Mouse (Mus musculus) granulocyte monocyte progenitor cell, adult 5-6 weeks (primary cell): ENCODE results near the gene Dhcr7. TPM values are rescaled to one million over a fixed set of nuclear protein-coding genes. Genes with fewer than 3 reads are reported as not detected.

Source experiments
- ATAC-seq: replicated peaks from 2 replicates; pipeline ENCODE4 v1.8.0; 2016; ENCODE audit warnings: mild to moderate bottlenecking, moderate TSS enrichment, inconsistent platforms; ENCODE audit not compliant: poor library complexity, severe bottlenecking
- total RNA-seq, 2 experiments: library from RNA; stranded (forward) in 1 of 2; stranded (reverse) in 1 of 2; fragments of 200-712, 200-1000 nt in 1 of 2; fragments of >200 nt in 1 of 2; fragmentation: Nextera tagmentation in 1 of 2; gene quantifications; 2 replicates each; pipeline ENCODE4 v1.2.3; 2014 to 2017

Dhcr7 gene
- total RNA-seq, 2 experiments from 2014 or later, result 15.8 to 16.8 TPM

DNA sequence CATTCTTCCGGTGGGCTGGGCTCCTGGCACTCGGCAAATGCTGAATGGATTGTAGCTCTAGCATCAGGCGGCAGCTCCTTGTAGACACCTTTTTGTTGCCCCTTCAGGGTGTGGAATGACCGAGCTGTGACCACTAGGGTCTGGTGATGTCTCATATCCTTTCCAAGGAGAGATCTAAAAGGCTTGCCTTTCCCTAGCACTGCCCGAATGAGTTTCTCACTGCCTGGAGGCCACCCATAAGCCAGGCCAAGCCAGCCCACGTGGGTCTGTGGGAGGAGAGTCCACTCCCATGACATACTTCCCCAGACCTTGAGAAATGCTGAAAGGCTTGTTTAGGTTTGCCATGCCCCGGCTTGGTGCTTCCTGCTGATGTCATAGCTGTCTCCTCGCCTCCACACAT is 9.3 kb downstream of the Dhcr7 start:
- ATAC-seq, result no peak

DNA sequence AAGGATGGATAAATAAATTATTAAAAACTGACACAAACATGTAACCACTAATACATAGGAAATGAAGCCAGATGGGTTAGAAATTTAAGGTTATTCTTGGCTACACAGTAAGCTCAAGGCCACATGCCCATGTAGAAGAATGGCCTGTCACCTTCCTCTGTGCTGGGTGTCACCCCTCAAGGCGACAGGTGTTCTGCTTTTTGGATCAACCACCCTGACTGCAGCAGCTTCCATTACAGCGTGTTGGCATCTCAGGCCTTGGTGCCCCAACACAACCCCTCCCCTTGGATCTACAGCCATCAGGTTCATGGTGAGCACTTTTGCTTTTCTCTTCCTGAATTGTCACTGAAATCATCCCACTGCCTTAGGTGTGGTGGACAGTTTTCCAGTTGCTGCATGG is 9.7 kb downstream of the Dhcr7 start:
- no peak for ATAC-seq

GRCm38 (mm10) chr7:143833581-143834190 is 10.7 kb downstream of the Dhcr7 start:
- no peak for ATAC-seq

DNA sequence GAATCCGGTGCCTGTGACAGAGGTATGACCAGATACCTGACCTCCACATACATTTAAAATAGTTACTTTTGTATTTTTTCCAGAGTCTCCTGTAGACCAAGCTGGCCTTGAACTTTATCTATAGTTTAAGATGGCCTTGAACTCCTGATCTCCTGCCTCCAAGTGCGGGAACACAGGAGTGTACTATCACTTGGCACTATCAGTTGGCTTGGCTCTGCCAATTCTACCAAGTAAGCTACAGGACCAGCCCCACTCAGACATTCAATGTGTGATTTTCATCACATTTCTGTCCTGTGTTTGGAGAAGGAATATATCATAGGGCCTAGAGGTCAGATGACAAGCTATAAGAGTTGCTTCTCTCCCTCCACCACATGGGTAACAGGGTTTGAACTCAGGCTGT is 11.4 kb downstream of the Dhcr7 start:
- ATAC-seq, result no peak

DNA sequence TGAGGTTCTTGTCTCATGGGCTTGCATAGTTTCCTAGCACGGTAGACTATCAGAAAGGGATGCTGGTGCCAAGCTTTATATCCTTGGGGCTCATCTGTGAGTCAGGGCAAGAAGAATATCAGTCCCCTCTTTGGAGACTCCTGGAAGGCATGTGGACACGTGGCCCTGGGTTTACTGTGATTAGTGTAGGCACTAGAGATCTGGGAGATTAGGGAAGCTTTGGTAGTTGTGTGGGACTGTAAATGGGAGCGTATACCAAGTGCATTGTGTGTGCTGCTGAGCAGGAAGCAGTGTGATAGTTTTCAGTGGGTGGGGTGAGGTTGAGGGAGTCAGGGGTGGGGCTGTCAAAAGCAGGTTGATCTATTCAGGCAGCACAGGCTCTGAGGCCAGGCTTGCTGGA is 12.0 kb downstream of the Dhcr7 start:
- no peak for ATAC-seq

DNA sequence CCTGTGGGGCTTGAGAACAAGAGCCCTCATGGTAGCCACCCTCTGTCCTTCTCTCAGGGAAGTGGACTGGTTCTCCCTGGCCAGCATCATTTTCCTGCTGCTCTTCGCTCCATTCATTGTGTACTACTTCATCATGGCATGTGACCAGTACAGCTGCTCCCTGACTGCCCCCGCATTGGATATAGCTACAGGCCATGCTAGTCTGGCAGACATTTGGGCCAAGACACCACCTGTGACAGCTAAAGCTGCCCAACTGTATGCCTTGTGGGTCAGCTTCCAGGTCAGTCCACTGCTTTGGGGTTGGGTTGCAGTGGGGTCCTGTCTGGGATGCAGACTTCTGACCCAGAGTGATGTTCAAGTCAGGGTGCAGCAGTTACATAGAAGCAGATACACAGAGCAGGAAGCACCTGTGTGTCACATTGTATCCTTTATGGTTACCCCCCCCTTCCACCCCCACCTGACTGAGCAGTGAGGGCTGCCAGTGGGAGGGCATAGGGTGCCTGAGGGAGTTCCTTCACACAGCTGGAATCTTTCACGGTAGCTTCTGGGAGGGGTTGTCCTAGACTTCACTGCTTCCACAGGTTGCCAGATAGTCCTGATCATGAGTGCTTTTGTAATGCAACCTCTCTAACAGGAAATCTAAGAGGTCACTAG is 14.9 kb downstream of the Dhcr7 start:
- ATAC-seq, result no peak

DNA sequence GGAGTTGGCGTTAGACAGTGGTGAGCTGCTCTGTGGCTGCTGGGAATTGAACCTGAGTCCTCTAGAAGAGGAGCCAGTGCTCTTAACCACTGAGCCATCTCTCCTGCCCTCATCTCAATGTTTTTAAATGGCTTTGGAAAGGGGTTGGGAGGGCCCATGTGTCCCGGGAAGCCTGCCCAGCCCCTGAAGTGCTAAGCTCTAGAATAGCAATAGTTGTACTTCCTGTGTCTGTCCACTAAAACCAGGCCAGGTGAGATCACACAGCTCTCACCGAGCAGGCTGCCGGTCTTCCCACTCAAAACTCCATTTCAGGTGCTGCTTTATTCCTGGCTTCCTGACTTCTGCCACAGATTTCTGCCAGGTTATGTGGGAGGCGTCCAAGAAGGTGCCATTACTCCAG is 17.2 kb downstream of the Dhcr7 start:
- ATAC-seq, result no peak

GRCm38 (mm10) chr7:143841301-143841700 is 18.4 kb downstream of the Dhcr7 start:
- ATAC-seq, result no peak

DNA sequence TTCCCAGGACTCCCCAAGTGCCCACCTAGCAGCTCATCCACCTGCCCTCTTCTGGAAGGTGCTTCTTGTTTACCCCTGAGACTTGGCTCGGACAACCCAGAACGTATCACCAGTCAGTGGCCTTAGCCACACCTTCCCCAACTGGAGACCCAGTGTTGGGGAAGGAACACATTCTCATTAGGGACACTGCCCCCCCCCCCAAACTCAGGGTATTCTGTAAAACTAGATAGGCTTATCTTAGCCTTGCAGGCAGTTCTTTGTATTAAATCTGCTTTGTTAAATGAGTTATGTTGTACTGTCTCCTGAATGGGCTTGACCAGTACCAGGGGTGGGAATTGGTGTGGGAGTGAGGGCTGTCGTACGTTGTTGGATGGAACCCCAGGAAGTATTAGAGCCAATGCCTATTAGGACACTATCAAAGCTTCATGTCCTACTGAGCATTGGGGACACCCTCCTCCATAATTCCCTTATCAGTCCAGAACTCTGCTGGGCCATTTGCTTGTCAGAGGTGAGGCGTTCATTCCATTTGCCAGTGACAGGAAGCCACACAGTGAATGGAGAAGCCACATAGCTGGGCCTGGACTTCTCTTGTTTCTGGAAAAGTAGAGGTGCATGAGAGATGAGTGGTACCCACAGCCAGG is 25.3 kb downstream of the Dhcr7 start:
- no peak for ATAC-seq

- no peak for ATAC-seq
Measured at GRCm38 (mm10) chr7:143848768-143849482, 26.0 kb downstream of the Dhcr7 start.

DNA sequence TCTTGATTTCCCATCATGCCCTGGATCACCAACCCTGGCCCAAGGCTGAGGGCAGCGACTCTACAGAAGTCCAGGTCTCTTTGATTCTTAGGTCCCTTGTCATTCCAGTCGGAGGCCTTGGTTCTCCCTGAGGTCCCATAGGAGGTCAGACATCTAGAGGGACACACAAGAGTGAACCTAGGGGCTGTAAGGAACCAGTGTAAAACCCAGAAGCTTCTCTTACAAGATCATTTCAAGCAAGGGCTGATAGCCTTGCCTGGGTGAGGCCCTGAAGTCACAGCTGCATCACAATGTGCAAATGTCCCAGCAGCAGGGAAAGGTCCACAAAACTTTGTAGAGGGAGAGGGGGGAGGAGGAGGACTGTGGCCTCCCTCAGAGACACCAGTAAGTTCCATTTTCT is 43.6 kb downstream of the Dhcr7 start, which contains the start of gene Gm498:
Gm498 (plus strand) TSS at position 301 of the 400 bp plus-strand sequence.
- ATAC-seq, result no peak

DNA sequence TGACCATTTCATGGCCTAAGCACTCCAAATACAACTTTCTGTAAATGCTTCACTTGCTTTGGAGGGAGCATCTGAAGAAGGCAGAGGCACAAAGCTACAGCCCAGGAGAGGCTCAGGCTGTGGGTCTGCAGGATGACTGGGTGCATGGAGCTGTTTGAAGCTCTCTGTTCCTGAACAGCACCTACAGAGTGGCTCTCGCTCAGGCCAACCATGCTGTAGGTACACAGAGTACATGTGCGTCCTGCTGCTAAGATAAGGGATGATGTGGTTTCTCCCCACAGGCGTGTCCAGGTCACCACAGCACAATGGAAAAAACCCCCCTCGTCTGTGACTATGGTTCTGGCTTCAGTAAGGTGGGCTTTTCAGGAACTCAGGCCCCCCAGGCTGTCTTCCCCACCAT is 45.9 kb downstream of the Dhcr7 start:
- ATAC-seq, result no peak

DNA sequence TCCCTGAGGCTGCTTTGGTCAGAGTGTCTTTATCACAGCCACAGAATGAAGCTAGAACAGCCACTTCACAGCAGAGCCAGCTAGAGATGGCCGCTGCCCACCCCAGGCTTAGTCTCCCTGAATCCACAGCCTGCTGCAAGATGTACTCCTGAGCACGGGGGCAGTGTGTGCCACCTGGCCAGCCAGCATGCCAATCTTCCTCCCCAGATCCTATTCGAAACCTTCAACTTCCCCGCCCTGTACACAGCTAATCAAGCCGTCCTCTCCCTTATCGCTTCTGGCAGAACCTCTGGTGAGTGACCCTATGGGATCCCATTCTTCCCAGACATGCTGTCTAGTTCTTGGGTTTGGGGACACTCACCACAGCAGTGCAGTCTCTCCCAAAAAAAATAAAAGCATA is 60.8 kb downstream of the Dhcr7 start:
- no peak for ATAC-seq

DNA sequence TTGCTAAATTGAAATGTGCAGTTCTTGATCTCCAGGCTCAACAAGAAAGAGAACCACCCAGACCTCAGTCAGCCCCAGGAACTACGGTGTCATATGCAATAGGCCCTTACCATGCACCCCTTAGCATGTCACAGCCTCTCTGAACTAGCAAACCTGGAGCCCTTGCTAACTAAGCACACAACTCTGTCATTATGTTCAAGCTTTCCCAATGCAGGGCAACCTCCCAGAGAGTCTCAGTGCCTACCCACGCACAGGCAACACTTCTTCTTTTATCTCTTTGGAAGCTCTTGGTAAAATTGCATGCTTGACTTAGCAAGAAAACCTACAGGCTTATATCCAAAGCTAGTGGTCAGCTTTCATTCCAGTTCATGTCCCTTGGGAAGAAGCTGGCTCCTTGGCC is 68.2 kb downstream of the Dhcr7 start:
- ATAC-seq, result no peak

DNA sequence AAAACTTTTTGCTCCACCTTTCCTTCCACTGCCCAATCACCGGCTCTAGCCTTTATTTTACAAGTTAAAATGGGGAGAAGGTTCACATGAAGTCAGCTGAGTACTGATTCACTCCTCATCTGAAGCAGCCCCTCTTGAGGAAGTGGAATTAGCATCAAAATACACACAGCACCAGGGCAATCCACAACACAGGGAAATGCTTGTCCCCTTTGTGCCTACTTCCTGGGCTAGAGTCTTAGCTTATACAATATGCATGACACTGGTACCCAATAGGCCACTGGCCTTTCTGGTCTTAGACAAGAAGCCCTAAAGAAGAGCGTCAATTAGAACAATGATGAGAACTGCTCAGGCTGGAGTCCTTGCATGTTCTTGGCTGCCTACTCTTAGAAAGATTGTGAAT is 69.4 kb downstream of the Dhcr7 start:
- no peak for ATAC-seq

Other genes starting within 250 kb of the Dhcr7 start
- 34.0 and 35.5 TPM in 2 replicates for gene Cars, start 223.1 kb upstream of the Dhcr7 start, total RNA-seq (2014; fragmentation: Nextera tagmentation)
- gene Cars, start 223.1 kb upstream of the Dhcr7 start, total RNA-seq (2017), result 51.9 and 58.2 TPM in 2 replicates
- gene Tnfrsf26, start 194.4 kb upstream of the Dhcr7 start, total RNA-seq (2014; fragmentation: Nextera tagmentation), result 8.3 and 13.3 TPM in 2 replicates
- 20.4 and 22.5 TPM in 2 replicates for gene Tnfrsf26, start 194.4 kb upstream of the Dhcr7 start, total RNA-seq (2017)
- 6.1 and 9.0 TPM in 2 replicates for gene Tnfrsf22, start 173.5 kb upstream of the Dhcr7 start, total RNA-seq (2014; fragmentation: Nextera tagmentation)
- gene Tnfrsf22, start 173.5 kb upstream of the Dhcr7 start, total RNA-seq (2017), result 4.2 and 5.2 TPM in 2 replicates
- gene Tnfrsf23, start 137.3 kb upstream of the Dhcr7 start, total RNA-seq (2014; fragmentation: Nextera tagmentation), result 1.2 and 2.8 TPM in 2 replicates
- 0.72 and 1.7 TPM in 2 replicates for gene Tnfrsf23, start 137.3 kb upstream of the Dhcr7 start, total RNA-seq (2017)
- 3.9 and 5.2 TPM in 2 replicates for gene Osbpl5, start 66.2 kb upstream of the Dhcr7 start, total RNA-seq (2014; fragmentation: Nextera tagmentation)
- gene Osbpl5, start 66.2 kb upstream of the Dhcr7 start, total RNA-seq (2017), result 7.5 and 16.6 TPM in 2 replicates
- gene Mrgprg, start 56.2 kb upstream of the Dhcr7 start, total RNA-seq (2014; fragmentation: Nextera tagmentation), result not detected in 2 replicates
- not detected in 2 replicates for gene Mrgprg, start 56.2 kb upstream of the Dhcr7 start, total RNA-seq (2017)
- gene Mrgpre, start 38.6 kb upstream of the Dhcr7 start, total RNA-seq (2014; fragmentation: Nextera tagmentation), result 2.6 and 2.9 TPM in 2 replicates
- 0.34 and 0.41 TPM in 2 replicates for gene Mrgpre, start 38.6 kb upstream of the Dhcr7 start, total RNA-seq (2017)
- 5.1 and 10.5 TPM in 2 replicates for gene Nadsyn1, start 296 bp upstream of the Dhcr7 start, total RNA-seq (2014; fragmentation: Nextera tagmentation)
- gene Nadsyn1, start 296 bp upstream of the Dhcr7 start, total RNA-seq (2017), result 13.2 and 16.4 TPM in 2 replicates
- not detected in 2 replicates for gene Gm498, start 43.7 kb downstream of the Dhcr7 start, total RNA-seq (2014; fragmentation: Nextera tagmentation)
- gene Gm498, start 43.7 kb downstream of the Dhcr7 start, total RNA-seq (2017), result not detected in 2 replicates
- not detected in 2 replicates for gene Shank2, start 178.8 kb downstream of the Dhcr7 start, total RNA-seq (2014; fragmentation: Nextera tagmentation)
- gene Shank2, start 178.8 kb downstream of the Dhcr7 start, total RNA-seq (2017), result not detected in 2 replicates